Mouse (Mus musculus) heart, adult 11 months (tissue): ENCODE data around the gene Rheb.
A peak's percentile ranks its signal among the peaks of the same experiment; 100 is the strongest.
"Not testable (repeated sequence)": the region's sequence is repeated elsewhere in the genome, so short reads cannot be mapped to it uniquely, and the experiment has no call there.

Experiments used
- DNase-seq: peaks from one replicate; pipeline ENCODE4 v3.0.0; 2022

Gene Rheb

GRCm38 (mm10) chr5:24782957-24783356 is 59.5 kb downstream of the Rheb start:
- peak; percentile 13 for DNase-seq

- DNase-seq: peak; percentile 81
Measured at GRCm38 (mm10) chr5:24781048-24781447, 61.4 kb downstream of the Rheb start.

DNA sequence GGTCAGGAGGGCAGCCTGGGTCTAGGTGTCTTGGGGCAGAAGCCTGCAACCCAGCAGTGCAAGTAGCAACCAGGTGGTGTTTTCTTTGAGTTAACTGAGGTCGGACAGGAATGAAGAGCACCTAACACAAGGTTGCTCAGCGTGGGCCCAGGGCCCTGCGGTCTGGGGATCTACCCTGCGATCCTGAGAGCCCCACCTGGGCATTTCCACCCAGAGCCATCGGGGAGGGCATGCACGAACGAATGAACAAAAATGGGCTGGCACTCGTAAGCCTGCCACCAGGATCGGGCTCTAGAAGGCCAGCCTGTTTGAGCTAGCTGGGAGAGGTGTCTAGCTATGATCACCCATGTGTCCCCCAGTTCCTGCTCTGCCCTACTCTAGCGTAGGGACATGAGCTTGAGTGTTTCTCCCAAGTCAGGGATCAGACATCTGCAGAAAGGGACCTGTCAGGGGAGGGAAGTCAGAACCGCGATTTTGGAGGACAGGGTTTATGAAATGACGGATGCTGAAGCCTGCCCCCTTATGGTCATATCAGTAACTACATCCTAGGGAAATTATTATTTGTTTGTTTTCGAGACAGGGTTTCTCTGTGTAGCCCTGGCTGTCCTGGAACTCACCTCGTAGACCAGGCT is 62.4 kb downstream of the Rheb start:
- DNase-seq: peak; percentile 87

- DNase-seq: peak; percentile 57
Measured at GRCm38 (mm10) chr5:24779321-24779720, 63.1 kb downstream of the Rheb start.

DNA sequence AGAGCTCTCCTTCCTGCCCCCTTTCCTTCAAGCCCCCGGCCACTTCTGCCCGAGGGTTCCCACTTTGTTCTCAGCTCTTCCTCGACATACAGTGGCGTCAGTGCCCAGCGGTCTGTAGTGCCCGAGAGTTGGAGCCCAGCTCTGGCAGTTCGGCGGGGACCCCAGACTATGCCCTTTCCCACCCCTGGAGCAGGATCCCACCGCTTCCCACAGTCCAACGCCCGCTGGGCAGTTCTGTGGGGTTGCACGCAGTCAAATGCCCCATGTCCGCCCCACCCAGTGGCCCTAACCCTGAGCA is 63.6 kb downstream of the Rheb start:
- DNase-seq: peak; percentile 80

DNA sequence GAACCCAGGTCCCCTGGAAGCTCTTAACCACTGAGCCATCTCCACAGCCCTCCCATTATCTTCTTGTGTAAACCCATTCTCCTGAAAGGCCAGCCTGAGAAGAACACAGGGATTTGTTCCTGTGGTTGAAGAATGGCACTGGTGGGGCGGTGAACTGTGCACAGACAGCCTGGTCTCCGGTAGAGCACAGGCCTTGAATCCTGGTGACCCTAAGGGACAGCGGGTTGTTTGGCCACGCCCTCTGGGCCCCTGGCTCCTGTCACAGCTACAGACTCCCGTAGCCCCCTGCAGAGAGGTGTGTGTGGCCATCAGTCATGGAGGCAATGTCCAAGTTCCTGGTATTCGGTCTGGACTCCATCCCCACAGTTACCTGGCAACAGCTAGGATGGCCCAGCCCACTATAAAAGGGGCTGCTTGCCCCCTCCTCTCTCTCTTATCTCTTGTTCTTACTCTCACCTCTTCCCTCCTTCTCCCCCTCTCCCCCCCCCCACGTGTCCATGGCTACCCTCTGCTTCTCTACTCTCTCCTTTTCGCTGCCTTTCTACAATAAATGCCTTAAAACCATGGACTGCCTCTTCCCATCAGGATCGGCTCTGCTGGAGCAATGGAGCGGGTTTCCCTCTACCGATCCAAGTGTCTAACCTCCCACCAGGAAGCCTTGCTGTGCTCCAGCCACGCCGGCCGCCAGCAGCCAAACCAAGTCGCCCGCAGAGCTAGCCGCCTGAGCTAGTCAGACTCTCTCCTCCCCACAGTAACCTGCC is 64.2 kb downstream of the Rheb start:
- peak; percentile 42 for DNase-seq

DNA sequence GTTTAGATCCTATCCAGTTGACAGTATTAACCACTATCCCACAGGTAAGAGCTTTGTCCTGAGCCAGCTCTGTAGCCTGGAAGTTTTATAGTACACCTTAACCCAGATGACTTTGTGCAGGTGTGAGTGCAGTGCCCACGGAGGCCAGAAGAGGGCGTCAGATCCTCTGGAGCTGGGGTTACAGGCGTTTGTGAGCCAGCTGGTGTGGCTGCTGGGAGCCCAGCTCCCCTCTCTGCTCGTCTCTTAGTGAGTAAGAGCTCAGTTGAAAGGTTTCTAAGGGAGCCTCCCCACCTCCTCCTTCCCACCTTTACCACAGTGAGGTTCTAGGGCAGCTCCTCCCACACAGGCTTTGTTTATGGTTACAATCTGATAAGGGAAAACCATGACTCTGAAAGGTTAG is 65.7 kb downstream of the Rheb start:
- peak; percentile 77 for DNase-seq

DNA sequence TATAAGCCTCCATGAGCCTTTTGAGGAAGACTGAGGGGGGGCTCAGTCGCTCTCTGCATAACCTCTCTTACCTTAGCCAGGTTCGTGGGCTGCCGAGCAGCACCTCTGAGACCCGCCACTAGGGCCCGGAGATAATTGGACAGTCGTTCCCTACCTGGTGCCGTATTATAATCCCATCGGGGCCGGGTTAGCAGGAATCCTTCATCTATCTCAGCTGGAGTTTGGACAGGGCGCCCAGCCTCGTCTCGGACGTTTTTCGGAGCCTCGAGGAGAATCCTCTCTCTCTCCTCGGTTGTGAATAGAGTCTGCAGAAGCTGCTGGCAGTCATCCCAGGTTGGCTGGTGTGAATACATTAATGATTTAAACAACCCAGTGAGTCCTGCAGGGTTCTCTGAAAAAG is 67.9 kb downstream of the Rheb start:
- DNase-seq: not testable (repeated sequence)

- no peak for DNase-seq
Measured at GRCm38 (mm10) chr5:24757816-24758215, 84.6 kb downstream of the Rheb start, which contains the start of gene Crygn. TSS of gene Crygn (minus strand) at chr5:24758008.

GRCm38 (mm10) chr5:24756931-24757330 is 85.5 kb downstream of the Rheb start:
- DNase-seq: no peak
